Mouse (Mus musculus) G1E (cell line): ENCODE data around the gene Cdc73.

Experiments
- CTCF ChIP-seq: IDR thresholded peaks from 2 replicates; pipeline ENCODE4 v1.5.1; 2012; ENCODE audit warnings: low read depth, low read length, inconsistent platforms, mixed read lengths
- GATA1 ChIP-seq: IDR thresholded peaks from 2 replicates; pipeline ENCODE4 v1.6.1; 2012; ENCODE audit warnings: borderline replicate concordance, low read length, inconsistent platforms, mixed read lengths
- GATA2 ChIP-seq: IDR thresholded peaks from 2 replicates; pipeline ENCODE4 v1.6.1; 2012; ENCODE audit warnings: low read depth, low read length, inconsistent platforms, borderline replicate concordance
- POLR2AphosphoS5 ChIP-seq: IDR thresholded peaks from 2 replicates; pipeline ENCODE4 v1.6.1; 2012; ENCODE audit warnings: low read depth, low read length, inconsistent platforms; ENCODE audit not compliant: insufficient replicate concordance

GRCm38 (mm10) chr1:143596864-143597263 lies 105.8 kb downstream of the Cdc73 start:
- no peak for TF ChIP-seq CTCF
- no peak for TF ChIP-seq GATA2
- no peak for TF ChIP-seq GATA1
- TF ChIP-seq POLR2AphosphoS5 = no peak
